Mouse (Mus musculus) megakaryocyte-erythroid progenitor cell, adult 5-6 weeks (primary cell): ENCODE results near the gene Sod2. TPM values are rescaled to one million over a fixed set of nuclear protein-coding genes. Genes with fewer than 3 reads are reported as not detected.
"Not testable (repeated sequence)": the region's sequence is repeated elsewhere in the genome, so short reads cannot be mapped to it uniquely, and the experiment has no call there.

Experiments used
- ATAC-seq: replicated peaks from 2 replicates; pipeline ENCODE4 v1.8.0; 2016; ENCODE audit warnings: mild to moderate bottlenecking, inconsistent platforms; ENCODE audit not compliant: severe bottlenecking, poor library complexity, low FRiP score, low TSS enrichment
- total RNA-seq, 2 experiments: library from RNA; stranded (forward) in 1 of 2; stranded (reverse) in 1 of 2; fragments of 200-1000, 215-1000 nt in 1 of 2; fragments of >200 nt in 1 of 2; fragmentation: Nextera tagmentation in 1 of 2; gene quantifications; 2 replicates each; pipeline ENCODE4 v1.2.3; 2014 to 2017

Sod2 gene
- total RNA-seq, 2 experiments from 2014 or later, result 94.0 to 95.3 TPM

GRCm38 (mm10) chr17:13007730-13008425, 1.2 kb downstream of the Sod2 start:
- ATAC-seq, result peak; percentile 96

GRCm38 (mm10) chr17:13008528-13008927, 1.9 kb downstream of the Sod2 start:
- ATAC-seq, result peak; percentile 14; the same call in 1 of the 2 replicates

- ATAC-seq, result peak; percentile 48
Observed at GRCm38 (mm10) chr17:13009887-13010286, 3.2 kb downstream of the Sod2 start.

GRCm38 (mm10) chr17:13013316-13013715, 6.7 kb downstream of the Sod2 start:
- ATAC-seq, result no peak

- 0 out of 2 replicates have a peak, but pooled peaks have one; percentile 37 for ATAC-seq
Observed at GRCm38 (mm10) chr17:13036627-13037192, 30.1 kb downstream of the Sod2 start.

- ATAC-seq, result peak; percentile 76
Observed at GRCm38 (mm10) chr17:13043846-13044673, 37.4 kb downstream of the Sod2 start.

- ATAC-seq, result not testable (repeated sequence)
Observed at GRCm38 (mm10) chr17:13052124-13052813, 45.6 kb downstream of the Sod2 start, which contains the start of gene Gpr31b. Gpr31b (minus strand) TSS chr17:13052296.

- not testable (repeated sequence) for ATAC-seq
Observed at GRCm38 (mm10) chr17:13060804-13061203, 54.2 kb downstream of the Sod2 start, which contains the start of gene Tcp10b. Tcp10b (plus strand) TSS chr17:13061104.

GRCm38 (mm10) chr17:13062882-13063281, 56.2 kb downstream of the Sod2 start:
- ATAC-seq, result not testable (repeated sequence)

GRCm38 (mm10) chr17:13067864-13068385, 61.3 kb downstream of the Sod2 start:
- ATAC-seq, result not testable (repeated sequence)

- ATAC-seq, result not testable (repeated sequence)
Observed at GRCm38 (mm10) chr17:13069227-13069626, 62.6 kb downstream of the Sod2 start.

Other genes with a start within 250 kb of the Sod2 start
- gene Igf2r, start 237.2 kb upstream of the Sod2 start, total RNA-seq (2014; fragmentation: Nextera tagmentation), result 10.2 and 14.0 TPM in 2 replicates
- 15.3 and 19.7 TPM in 2 replicates for gene Igf2r, start 237.2 kb upstream of the Sod2 start, total RNA-seq (2017)
- not detected in 2 replicates for gene Mas1, start 138.7 kb upstream of the Sod2 start, total RNA-seq (2014; fragmentation: Nextera tagmentation)
- gene Mas1, start 138.7 kb upstream of the Sod2 start, total RNA-seq (2017), result not detected in 2 replicates
- gene Mrgprh, start 130.8 kb upstream of the Sod2 start, total RNA-seq (2014; fragmentation: Nextera tagmentation), result not detected in 2 replicates
- gene Mrgprh, start 130.8 kb upstream of the Sod2 start, total RNA-seq (2017), result not detected in 2 replicates
- 12.4 TPM in 1 of 2 replicates, not detected in the other for gene Pnldc1, start 96.6 kb upstream of the Sod2 start, total RNA-seq (2014; fragmentation: Nextera tagmentation)
- 0.15 TPM in 1 of 2 replicates, not detected in the other for gene Pnldc1, start 96.6 kb upstream of the Sod2 start, total RNA-seq (2017)
- gene Tcp1, start 91.1 kb upstream of the Sod2 start, total RNA-seq (2014; fragmentation: Nextera tagmentation), result 481 and 497 TPM in 2 replicates
- 1,112 and 1,392 TPM in 2 replicates for gene Tcp1, start 91.1 kb upstream of the Sod2 start, total RNA-seq (2017)
- 165 and 221 TPM in 2 replicates for gene Mrpl18, start 90.5 kb upstream of the Sod2 start, total RNA-seq (2014; fragmentation: Nextera tagmentation)
- 214 and 219 TPM in 2 replicates for gene Mrpl18, start 90.5 kb upstream of the Sod2 start, total RNA-seq (2017)
- gene Acat3, start 66.2 kb upstream of the Sod2 start, total RNA-seq (2014; fragmentation: Nextera tagmentation), result 0.33 TPM in 1 of 2 replicates, not detected in the other
- gene Acat3, start 66.2 kb upstream of the Sod2 start, total RNA-seq (2017), result 0.80 and 1.3 TPM in 2 replicates
- 14.9 and 28.9 TPM in 2 replicates for gene Acat2, start 46.1 kb upstream of the Sod2 start, total RNA-seq (2014; fragmentation: Nextera tagmentation)
- 19.2 and 20.2 TPM in 2 replicates for gene Acat2, start 46.1 kb upstream of the Sod2 start, total RNA-seq (2017)
- gene Wtap, start 12.7 kb upstream of the Sod2 start, total RNA-seq (2014; fragmentation: Nextera tagmentation), result 75.6 and 80.8 TPM in 2 replicates
- 367 and 387 TPM in 2 replicates for gene Wtap, start 12.7 kb upstream of the Sod2 start, total RNA-seq (2017)
- not detected in 2 replicates for gene Gpr31b, start 45.5 kb downstream of the Sod2 start, total RNA-seq (2014; fragmentation: Nextera tagmentation)
- gene Gpr31b, start 45.5 kb downstream of the Sod2 start, total RNA-seq (2017), result not detected in 2 replicates
- not detected in 2 replicates for gene Tcp10b, start 54.3 kb downstream of the Sod2 start, total RNA-seq (2014; fragmentation: Nextera tagmentation)
- 0.23 TPM in 1 of 2 replicates, not detected in the other for gene Tcp10b, start 54.3 kb downstream of the Sod2 start, total RNA-seq (2017)
- gene Unc93a, start 125.0 kb downstream of the Sod2 start, total RNA-seq (2014; fragmentation: Nextera tagmentation), result not detected in 2 replicates
- 0.33 TPM in 1 of 2 replicates, not detected in the other for gene Unc93a, start 125.0 kb downstream of the Sod2 start, total RNA-seq (2017)
- not detected in 2 replicates for gene Smok2a, start 214.3 kb downstream of the Sod2 start, total RNA-seq (2014; fragmentation: Nextera tagmentation)
- not detected in 2 replicates for gene Smok2a, start 214.3 kb downstream of the Sod2 start, total RNA-seq (2017)
- gene Smok2b, start 223.4 kb downstream of the Sod2 start, total RNA-seq (2014; fragmentation: Nextera tagmentation), result not detected in 2 replicates
- not detected in 2 replicates for gene Smok2b, start 223.4 kb downstream of the Sod2 start, total RNA-seq (2017)